Mouse (Mus musculus) intestine, embryonic 16.5 days (tissue): Measurements from ENCODE around the gene Gde1. TPM values are rescaled to one million over a fixed set of nuclear protein-coding genes. Genes with fewer than 3 reads are reported as not detected.

ENCODE experiments used
- ATAC-seq: fragments of 200-750 bp; cut with Nextera tagmentation; 2 replicates; pipeline ENCODE4 v1.8.0; 2017; ENCODE audit warnings: moderate TSS enrichment, moderate library complexity
- H3K27ac ChIP-seq: fragments of 300-500 bp; sonication (generic); 2 replicates; pipeline ENCODE4 v1.5.1; 2014; ENCODE audit warnings: mild to moderate bottlenecking, low read length
- H3K27me3 ChIP-seq: fragments of 300-500 bp; sonication (generic); replicated peaks from 2 replicates; pipeline ENCODE4 v1.6.1; 2014; ENCODE audit warnings: low read length, control low read depth, mixed read lengths; ENCODE audit not compliant: control insufficient read depth, insufficient read depth
- H3K36me3 ChIP-seq: fragments of 300-500 bp; sonication (generic); 2 replicates; pipeline ENCODE4 v1.6.1; 2014; ENCODE audit warnings: low read length, control low read depth; ENCODE audit not compliant: control insufficient read depth, insufficient read depth
- H3K4me1 ChIP-seq: fragments of 300-500 bp; sonication (generic); 2 replicates; pipeline ENCODE4 v1.6.1; 2014; ENCODE audit warnings: low read length, control low read depth, mixed read lengths; ENCODE audit not compliant: control insufficient read depth, insufficient read depth
- H3K4me2 ChIP-seq: fragments of 300-500 bp; sonication (generic); 2 replicates; pipeline ENCODE4 v1.6.1; 2014; ENCODE audit warnings: low read depth, low read length, control low read depth
- H3K4me3 ChIP-seq: fragments of 300-500 bp; sonication (generic); 2 replicates; pipeline ENCODE4 v1.5.1; 2014; ENCODE audit warnings: mild to moderate bottlenecking, low read length
- H3K9ac ChIP-seq: fragments of 300-500 bp; sonication (generic); 2 replicates; pipeline ENCODE4 v1.6.1; 2014; ENCODE audit warnings: low read depth, low read length
- H3K9me3 ChIP-seq: fragments of 300-500 bp; sonication (generic); 2 replicates; pipeline ENCODE4 v1.6.1; 2016; ENCODE audit warnings: low read length, control low read depth; ENCODE audit not compliant: control insufficient read depth
- WGBS: fragments of 180-500 bp; shearing (Covaris S2); extraction: QIAGEN DNeasy Blood & Tissue Kit; methylation state at CpG from one replicate; pipeline ENCODE4 v1.1.7; 2014; 5-methylcytosine and 5-hydroxymethylcytosine counted together
- polyA plus RNA-seq: library from polyadenylated mRNA; unstranded; fragments of >200 nt; fragmentation: Nextera tagmentation; extraction: Ambion mirVana; gene quantifications from 2 replicates; pipeline ENCODE4 v1.2.1, GENCODE M21; 2015

Gde1 gene
- polyA plus RNA-seq, 1 experiment from 2014 or later: 134 TPM

DNA sequence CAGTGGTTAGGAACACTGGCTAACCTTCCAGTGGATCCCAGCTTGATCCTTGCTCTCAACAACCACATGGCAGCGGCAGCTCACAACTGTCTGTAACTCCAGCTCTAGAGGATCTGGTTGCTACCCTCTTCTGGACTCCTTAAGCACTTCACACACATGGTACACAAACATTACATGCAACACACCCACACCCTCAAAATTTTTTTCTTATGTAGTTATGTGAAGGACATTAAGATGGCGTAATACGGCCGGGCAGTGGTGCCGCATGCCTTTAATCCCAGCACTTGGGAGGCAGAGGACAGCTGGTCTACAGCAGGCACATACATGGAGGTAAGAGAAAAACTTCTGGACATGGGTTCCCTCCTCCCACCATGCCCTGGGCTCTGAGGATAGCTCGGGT lies 9.4 kb downstream of the Gde1 start:
- H3K27me3 ChIP-seq: no peaks in the 10 kb centered on the region

DNA sequence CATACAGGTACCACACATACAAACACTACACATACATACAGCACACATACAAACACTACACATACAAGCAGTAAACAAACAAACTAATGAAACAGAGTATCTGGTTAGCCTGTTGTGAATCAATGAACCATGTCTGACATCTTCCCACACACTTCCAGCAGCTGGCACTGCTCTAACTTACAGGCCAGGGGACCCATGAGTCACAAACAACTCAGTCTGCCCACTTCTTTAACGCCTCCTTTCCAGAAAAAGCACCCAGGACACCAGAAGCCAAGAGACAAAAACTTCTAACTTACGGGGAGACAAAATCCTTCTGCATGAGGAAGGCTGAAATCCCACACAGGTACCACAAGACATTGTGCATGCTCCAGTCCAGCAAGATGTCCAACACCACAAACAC lies 14.3 kb downstream of the Gde1 start:
- Histone ChIP-seq H3K9ac (no peak overlapping the region), H3K36me3 (peaks cover 11% of the 10 kb centered on the region; the same call in 1 of the 2 replicates), H3K4me2 (no peak overlapping the region), H3K9me3 (no peaks in the 10 kb centered on the region), H3K27me3 (no peaks in the 10 kb centered on the region), H3K27ac (no peak overlapping the region), H3K4me3 (no peak overlapping the region), H3K4me1 (no peaks in the 10 kb centered on the region)
- no peak for ATAC-seq
- WGBS: 95% methylated on average over 2 of the region's 2 CpGs

More for the DNA sequence above, 9.4 kb downstream of the Gde1 start:
- H3K9me3 ChIP-seq: no peaks in the 10 kb centered on the region
- H3K4me3 ChIP-seq: no peak overlapping the region
- H3K4me1 ChIP-seq: 0 out of 2 replicates have a peak, but pooled peaks cover 4% of the 10 kb centered on the region
- whole genome bisulfite sequencing: 90% methylated on average over 6 of the region's 6 CpGs
- no peak for ATAC-seq
- no peak overlapping the region for H3K9ac ChIP-seq
- no peak overlapping the region for H3K27ac ChIP-seq
- peaks cover 13% of the 10 kb centered on the region for H3K36me3 ChIP-seq
- H3K4me2 ChIP-seq: no peak overlapping the region

DNA sequence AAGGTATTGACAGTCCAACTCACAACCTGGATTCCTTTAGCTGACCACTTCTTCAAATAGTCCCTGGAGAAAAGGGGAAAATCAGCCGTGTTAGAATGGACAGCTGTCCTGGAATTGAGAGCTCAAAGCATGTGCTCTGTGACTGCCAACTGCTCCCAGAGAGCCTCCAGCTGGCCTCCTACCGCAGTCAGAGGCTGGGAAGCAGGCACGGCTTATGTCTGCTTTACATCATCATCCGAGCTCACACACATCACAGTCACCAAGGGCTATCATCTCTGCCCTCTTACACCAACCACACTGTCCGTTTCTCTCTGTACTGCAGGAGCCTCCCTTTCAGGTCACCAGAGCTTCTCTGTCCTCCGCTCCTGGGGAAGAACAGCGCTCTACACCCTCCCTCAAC lies 16.5 kb downstream of the Gde1 start:
- H3K9ac ChIP-seq: no peak overlapping the region
- no peak overlapping the region for H3K4me2 ChIP-seq
- H3K36me3 ChIP-seq: peaks cover 9% of the 10 kb centered on the region; the same call in 1 of the 2 replicates
- H3K4me1 ChIP-seq: no peaks in the 10 kb centered on the region
- no peaks in the 10 kb centered on the region for H3K9me3 ChIP-seq
- 72% methylated on average over 7 of the region's 7 CpGs for WGBS
- ATAC-seq: no peak
- H3K27me3 ChIP-seq: no peaks in the 10 kb centered on the region
- no peak overlapping the region for H3K4me3 ChIP-seq
- H3K27ac ChIP-seq: no peak overlapping the region

DNA sequence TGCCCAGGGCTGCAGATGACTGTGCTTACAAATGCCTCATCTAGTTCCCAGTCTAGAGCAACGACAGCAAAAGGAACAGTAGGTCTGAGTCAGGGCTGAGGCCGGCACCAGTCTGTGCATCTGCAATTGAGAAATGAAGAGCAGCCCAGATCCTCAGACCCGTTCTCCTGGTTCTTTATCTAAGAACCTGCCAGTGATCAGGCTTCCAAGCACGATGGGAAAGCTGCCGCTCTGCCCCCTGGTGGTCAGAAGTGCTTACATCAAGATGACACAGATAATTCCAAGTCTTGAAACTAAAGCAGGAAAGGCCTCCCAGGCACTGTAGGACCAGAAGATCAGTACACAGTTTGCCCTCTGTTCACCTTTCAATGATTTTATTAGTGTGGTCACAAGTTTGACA lies 17.4 kb downstream of the Gde1 start:
- no peaks in the 10 kb centered on the region for H3K27me3 ChIP-seq
- no peak overlapping the region for H3K4me2 ChIP-seq
- H3K4me1 ChIP-seq: no peaks in the 10 kb centered on the region
- peak; percentile 48; the same call in 1 of the 2 replicates for ATAC-seq
- H3K4me3 ChIP-seq: no peak overlapping the region
- no peak overlapping the region for H3K9ac ChIP-seq
- H3K9me3 ChIP-seq: no peaks in the 10 kb centered on the region
- 15% methylated on average over 5 of the region's 5 CpGs for WGBS
- no peak overlapping the region for H3K27ac ChIP-seq
- H3K36me3 ChIP-seq: peaks cover 9% of the 10 kb centered on the region; the same call in 1 of the 2 replicates

DNA sequence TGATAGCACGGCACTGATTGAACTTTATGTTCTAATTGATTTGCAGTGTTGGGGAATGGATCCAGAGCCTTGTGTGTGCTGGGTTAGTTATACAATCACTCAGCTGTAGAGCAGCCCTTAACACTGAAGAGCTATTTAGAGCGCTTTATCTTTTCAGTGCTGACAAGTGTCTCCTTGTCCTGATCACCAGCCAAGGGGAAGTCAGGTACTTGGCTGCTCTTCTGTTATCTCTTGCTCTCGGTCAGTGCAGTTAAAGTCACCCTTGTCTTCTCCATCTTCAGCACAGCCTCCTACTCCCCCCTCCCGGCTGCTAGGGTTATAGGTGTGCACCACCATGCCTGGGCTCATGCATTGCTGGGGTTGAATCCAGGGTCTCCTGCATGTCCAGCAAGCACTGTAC lies 28.8 kb downstream of the Gde1 start:
- Histone ChIP-seq H3K27me3 (no peaks in the 10 kb centered on the region), H3K4me1 (no peaks in the 10 kb centered on the region), H3K36me3 (no peaks in the 10 kb centered on the region), H3K4me2 (no peak overlapping the region), H3K27ac (no peak overlapping the region), H3K4me3 (no peak overlapping the region), H3K9me3 (no peaks in the 10 kb centered on the region), H3K9ac (no peak overlapping the region)
- no peak for ATAC-seq
- 80% methylated on average over 4 of the region's 4 CpGs for WGBS

DNA sequence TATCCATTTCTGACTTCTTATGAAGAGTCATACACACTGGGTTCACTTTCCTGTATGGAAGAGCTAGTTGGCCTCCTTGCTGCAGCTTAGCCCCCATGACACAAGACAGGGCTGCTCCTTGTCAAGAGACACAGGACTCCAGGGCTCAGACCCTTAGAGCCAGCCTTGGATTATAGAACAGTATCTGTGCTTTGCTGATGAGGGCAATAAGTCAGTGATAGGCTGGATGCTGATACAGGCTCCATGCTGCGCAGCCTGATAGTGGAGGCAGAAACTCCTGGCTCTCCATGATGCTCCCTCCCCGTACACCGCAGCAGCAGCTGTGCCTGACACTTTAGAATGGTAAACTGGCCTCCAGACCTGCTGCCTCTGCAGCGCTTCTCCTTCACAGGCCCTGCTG lies 35.4 kb downstream of the Gde1 start:
- Histone ChIP-seq H3K4me2 (no peak overlapping the region), H3K4me3 (no peak overlapping the region), H3K27ac (no peak overlapping the region), H3K36me3 (no peaks in the 10 kb centered on the region), H3K9me3 (no peaks in the 10 kb centered on the region), H3K9ac (no peak overlapping the region), H3K4me1 (no peaks in the 10 kb centered on the region), H3K27me3 (no peaks in the 10 kb centered on the region)
- ATAC-seq: no peak
- WGBS: 72% methylated on average over 4 of the region's 4 CpGs

DNA sequence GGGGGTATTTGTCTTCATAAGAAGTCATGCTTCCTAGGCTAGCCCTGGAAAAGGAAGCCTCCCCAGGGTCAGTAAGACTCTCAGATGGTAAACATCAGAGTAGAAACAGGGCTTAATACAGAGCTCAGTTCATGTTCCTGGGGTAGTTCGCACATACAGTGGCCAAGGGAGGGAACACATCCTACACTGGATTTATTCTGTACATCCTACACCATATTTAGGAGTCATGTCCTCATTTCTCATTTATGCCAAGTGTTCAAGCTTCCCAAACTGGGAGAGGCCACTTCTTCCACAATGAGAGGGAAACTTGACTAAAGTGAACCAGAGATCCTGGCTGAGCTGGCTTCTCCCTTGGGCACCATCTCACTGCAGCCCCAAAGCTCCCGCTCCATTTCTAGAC lies 37.8 kb downstream of the Gde1 start:
- no peaks in the 10 kb centered on the region for H3K27me3 ChIP-seq
- no peak for ATAC-seq
- H3K9me3 ChIP-seq: no peaks in the 10 kb centered on the region
- H3K4me2 ChIP-seq: no peak overlapping the region
- no peak overlapping the region for H3K4me3 ChIP-seq
- WGBS: 91% methylated on average over 2 of the region's 2 CpGs
- no peak overlapping the region for H3K9ac ChIP-seq
- H3K36me3 ChIP-seq: no peaks in the 10 kb centered on the region
- H3K27ac ChIP-seq: no peak overlapping the region
- H3K4me1 ChIP-seq: no peaks in the 10 kb centered on the region

DNA sequence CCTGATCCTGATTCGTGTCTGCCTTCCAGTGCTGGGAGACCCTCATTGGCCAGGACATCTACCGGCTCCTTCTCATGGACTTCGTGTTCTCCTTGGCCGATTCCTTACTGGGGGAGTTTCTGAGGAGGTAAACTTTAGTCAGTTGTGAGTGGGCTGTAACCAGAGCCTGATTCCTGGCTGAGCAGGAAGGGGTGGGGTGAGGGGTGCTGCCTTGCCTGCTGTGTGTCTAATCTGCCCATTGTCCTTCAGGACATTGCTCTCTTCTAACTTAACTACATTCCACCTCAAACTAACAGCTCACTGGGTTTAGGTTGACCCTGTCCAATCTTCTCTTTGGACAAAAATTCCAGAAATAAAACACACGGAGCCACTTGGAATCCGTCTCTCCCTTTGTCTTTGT lies 48.8 kb downstream of the Gde1 start:
- 42% methylated on average over 6 of the region's 6 CpGs for WGBS
- Histone ChIP-seq H3K36me3 (no peaks in the 10 kb centered on the region), H3K4me1 (no peaks in the 10 kb centered on the region), H3K27me3 (no peaks in the 10 kb centered on the region), H3K4me3 (no peak overlapping the region), H3K4me2 (no peak overlapping the region), H3K9me3 (no peaks in the 10 kb centered on the region), H3K9ac (no peak overlapping the region), H3K27ac (no peak overlapping the region)
- ATAC-seq: no peak

DNA sequence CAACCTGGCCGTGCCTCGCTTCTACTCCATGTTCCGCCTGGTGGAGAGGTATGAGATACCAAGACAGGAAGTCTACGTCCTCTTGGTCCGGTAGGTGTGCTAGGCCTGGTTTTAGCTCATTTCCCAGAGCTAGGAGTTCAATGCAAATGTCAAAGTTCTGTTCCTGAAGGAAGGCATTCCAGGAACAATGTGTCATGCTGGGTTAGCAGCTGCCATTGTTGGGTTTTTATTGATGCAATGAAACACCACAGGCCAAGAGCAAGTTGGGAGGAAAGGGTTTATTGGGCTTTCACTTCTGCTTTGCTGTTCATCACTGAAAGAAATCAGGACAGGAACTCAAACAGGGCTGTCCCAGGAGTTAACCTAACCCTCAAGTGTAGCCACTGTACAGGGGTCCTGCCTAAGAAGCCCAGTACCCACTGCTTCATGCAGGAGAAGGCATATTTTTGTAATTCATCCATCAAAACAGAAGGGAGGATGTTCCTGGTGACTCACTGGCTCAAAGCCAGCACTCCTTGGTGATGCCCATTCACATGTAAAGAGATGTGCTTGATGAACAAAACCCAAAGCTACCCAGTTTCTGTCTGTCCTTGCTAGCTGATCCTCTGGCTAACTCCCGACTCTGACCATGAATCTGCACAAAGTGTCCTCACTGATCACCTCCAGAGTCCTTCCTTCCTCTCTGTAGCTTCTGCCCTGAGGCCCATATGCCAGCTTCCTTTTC lies 52.8 kb downstream of the Gde1 start:
- Histone ChIP-seq H3K27me3 (no peaks in the 10 kb centered on the region), H3K27ac (no peak overlapping the region), H3K9ac (no peak overlapping the region), H3K4me1 (no peaks in the 10 kb centered on the region), H3K4me2 (no peak overlapping the region), H3K36me3 (no peaks in the 10 kb centered on the region; the same call in 1 of the 2 replicates), H3K9me3 (no peaks in the 10 kb centered on the region), H3K4me3 (no peak overlapping the region)
- WGBS: 81% methylated on average over 6 of the region's 6 CpGs
- ATAC-seq: no peak

DNA sequence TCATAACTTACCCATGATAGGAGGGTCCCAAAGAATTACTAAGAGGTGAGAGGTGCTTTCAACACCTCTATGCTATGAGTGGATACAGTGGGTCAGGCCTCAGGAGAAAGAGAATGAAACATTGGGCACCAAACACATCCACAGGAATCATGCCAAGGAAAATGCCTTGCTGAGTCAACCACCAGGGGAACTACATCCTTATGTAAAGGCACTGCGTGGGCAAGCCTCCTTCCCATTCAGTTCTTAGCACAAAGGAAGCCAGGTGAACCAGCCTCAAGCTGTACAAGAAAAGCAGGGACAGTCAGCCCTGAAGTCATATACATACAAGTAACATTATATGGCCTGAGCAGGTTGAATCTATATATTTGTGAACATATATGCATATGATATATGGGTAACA lies 54.7 kb downstream of the Gde1 start:
- H3K4me3 ChIP-seq: no peak overlapping the region
- no peaks in the 10 kb centered on the region for H3K4me1 ChIP-seq
- no peaks in the 10 kb centered on the region; the same call in 1 of the 2 replicates for H3K36me3 ChIP-seq
- H3K4me2 ChIP-seq: no peak overlapping the region
- no peak overlapping the region for H3K9ac ChIP-seq
- H3K27me3 ChIP-seq: no peaks in the 10 kb centered on the region
- ATAC-seq: no peak
- H3K9me3 ChIP-seq: no peaks in the 10 kb centered on the region
- WGBS: 78% methylated on average over 1 of the region's 1 CpGs
- H3K27ac ChIP-seq: no peak overlapping the region
